Mouse (Mus musculus) layer of hippocampus, postnatal 25 days (tissue): ENCODE measurements around the gene Clptm1. TPM values are rescaled to one million over a fixed set of nuclear protein-coding genes. Genes with fewer than 3 reads are reported as not detected.
"Not testable (repeated sequence)": the region's sequence is repeated elsewhere in the genome, so short reads cannot be mapped to it uniquely, and the experiment has no call there.

ENCODE experiments used
- DNase-seq, 2 experiments: peaks; one replicate each; pipeline ENCODE4 v3.0.0; 2022; ENCODE audit warnings: mixed read lengths in 2 of 2, low spot score in 1 of 2; ENCODE audit errors: extremely low spot score in 1 of 2
- total RNA-seq, 2 experiments: library from RNA; stranded (reverse); gene quantifications; 2 replicates each; pipeline ENCODE4 v1.2.3; 2021

Clptm1 gene
- total RNA-seq, 2 experiments from 2014 or later, result 148 TPM

- DNase-seq, result peak in 1 of 2 experiments; percentile 72
Observed at GRCm38 (mm10) chr7:19619004-19619801, 45.6 kb downstream of the Clptm1 start.

GRCm38 (mm10) chr7:19615036-19615577 lies 49.7 kb downstream of the Clptm1 start:
- no peak for DNase-seq

GRCm38 (mm10) chr7:19610969-19611368 lies 53.9 kb downstream of the Clptm1 start:
- DNase-seq, result no peak

GRCm38 (mm10) chr7:19609641-19610332 lies 55.0 kb downstream of the Clptm1 start:
- DNase-seq, result no peak

DNA sequence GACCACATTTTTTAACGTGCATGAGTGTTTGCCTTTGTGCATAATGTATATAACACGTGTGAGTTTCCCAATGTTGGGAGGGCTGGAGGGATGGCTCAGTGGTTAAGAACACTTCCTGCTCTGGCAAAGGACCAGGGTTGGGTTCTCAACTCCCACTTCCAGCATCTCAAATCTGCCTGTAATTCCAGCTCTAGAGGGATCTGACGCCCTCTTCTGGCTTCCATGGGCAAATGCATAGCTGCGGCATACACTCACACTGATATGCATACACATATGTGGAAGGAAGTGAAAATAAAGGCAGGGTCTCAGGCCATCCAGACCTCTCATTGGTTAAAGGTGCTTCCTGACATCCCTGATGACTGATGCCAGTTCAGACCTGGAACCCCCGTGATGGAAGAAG lies 57.5 kb downstream of the Clptm1 start:
- DNase-seq, result no peak

DNA sequence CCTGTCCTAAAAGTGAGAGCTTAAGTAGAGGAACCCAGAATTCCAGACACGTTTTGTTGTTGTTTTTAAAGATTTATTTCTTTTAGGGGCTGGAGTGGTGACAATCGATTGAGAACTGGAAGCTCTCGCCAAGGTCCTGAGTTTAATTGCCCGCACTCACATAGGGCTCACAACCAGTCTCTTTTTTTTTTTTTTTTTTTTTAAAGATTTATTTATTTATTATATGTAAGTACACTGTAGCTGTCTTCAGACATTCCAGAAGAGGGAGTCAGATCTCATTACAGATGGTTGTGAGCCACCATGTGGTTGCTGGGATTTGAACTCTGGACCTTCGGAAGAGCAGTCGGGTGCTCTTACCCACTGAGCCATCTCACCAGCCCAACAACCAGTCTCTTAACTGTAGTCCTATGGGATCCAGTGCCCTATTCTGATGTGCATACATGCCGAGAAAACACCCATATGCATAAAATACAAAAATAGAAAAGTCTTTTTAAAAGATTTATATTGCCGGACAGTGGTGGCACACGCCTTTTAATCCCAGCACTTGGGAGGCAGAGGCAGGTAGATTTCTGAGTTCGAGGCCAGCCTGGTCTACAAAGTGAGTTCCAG lies 60.1 kb downstream of the Clptm1 start:
- DNase-seq, result not testable (repeated sequence)

- DNase-seq, result peak; percentile 85 to 91
Observed at GRCm38 (mm10) chr7:19603849-19604605, 60.8 kb downstream of the Clptm1 start, which contains the start of gene Clasrp. Clasrp (minus strand) TSS chr7:19604486.

DNA sequence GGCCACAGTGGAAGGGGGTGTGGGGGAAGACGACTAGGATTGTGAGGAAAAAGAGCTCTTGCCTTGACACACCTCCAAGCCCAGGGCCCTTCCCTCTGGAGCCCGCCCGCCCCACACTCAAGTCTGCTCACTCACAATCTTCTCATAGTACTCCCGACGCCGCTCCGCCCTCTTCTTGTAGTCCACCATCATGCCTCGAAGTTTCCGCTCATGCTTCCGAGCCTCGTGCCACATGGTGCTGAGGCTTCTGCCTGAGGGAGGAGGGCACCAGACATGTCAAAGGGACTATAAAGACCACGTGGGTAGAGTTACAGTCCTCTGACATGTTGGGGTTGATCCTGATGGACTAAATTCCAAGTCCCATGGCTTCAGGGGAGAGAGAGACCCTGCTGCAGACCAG lies 61.8 kb downstream of the Clptm1 start:
- DNase-seq, result no peak

DNA sequence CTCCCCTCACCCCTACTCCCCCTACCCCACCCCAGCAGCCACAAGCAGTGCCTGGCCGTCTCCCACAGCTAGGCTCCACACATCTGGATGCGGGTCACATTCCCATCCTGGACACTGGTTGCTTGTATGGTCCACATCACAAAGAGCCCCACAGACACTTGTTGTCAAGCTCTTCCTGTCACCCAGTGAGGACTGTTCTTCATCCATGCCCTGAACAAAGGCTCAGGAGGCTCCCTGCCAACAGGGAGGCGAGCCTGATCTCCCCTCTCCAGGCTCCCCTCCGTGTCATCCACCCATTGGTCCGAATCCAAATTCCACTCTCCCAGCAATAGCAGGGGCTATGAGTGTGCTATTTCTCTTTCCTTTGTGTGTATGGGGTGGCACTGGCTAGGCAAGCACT lies 64.3 kb downstream of the Clptm1 start:
- DNase-seq, result no peak

DNA sequence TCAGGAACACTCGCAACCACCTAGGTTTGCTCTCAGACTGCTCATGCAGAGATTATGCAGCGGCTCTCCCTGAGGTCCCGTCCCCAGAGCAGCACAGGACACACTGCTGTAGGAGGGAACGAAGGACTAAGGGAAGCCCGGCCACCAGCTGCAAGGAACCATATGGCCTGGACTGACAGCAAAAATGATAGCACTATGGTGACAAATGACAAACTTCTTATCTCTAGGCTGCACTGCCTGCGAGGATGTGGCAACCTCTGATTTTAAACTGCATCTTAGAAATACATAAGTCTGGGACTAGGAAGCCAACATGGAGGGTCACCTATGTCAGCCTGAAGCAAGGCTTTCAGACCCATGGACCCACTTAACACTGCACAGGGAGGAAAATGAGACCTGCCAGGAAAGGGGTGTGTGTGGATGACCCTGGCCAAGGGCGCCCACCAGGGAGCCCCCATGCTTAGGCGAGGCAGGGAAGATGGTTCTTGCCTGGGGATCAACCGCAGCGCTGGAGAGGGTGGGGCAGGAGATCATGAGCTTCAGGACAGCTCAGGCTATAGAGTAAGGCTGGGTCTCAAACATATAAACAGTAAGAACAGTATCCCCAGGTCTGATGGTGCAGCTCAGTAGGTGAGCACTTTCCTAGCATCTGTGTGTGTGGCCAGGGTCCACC lies 71.6 kb downstream of the Clptm1 start:
- no peak for DNase-seq

DNA sequence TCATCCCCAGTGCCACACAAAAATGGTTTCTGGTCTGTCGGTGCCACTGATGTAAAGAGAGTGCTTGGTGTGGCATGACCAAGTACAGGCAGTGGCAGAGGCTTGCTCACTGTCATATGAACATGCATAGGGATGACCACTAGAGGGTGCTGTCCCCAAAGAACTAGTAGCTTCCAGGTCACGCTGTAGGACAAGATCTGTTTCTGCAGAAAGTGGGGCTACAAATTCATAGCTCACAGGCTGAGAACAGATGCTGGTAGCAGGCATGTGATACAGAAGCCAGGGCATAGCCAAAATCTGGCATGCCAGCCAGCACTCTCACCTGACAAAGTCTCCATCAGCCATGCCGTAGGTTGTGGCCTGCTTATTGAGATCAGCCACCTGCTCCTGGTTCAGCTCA lies 74.9 kb downstream of the Clptm1 start:
- peak; percentile 43 to 77 for DNase-seq

- peak in 1 of 2 experiments; percentile 68 for DNase-seq
Observed at GRCm38 (mm10) chr7:19589207-19589606, 75.6 kb downstream of the Clptm1 start.

DNA sequence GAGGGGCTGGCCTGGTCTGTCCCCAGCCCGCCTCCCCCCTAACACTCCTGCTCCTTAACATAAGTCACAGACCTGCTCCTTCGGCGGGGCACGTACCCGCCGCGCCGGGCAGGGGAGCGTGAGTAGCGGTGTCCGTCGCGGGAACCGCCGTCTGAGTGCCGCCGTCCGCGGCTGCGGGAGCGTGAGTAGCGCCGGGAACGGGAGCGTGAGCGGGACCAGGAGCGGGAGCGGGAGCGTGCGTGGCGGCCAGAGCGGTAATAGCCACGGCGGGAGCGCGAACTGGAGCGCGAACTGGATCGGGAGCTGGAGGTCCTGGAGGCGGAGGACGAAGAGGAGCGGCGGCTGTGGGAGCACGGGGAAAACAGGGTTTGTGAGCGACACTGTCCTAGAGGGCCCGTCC lies 78.6 kb downstream of the Clptm1 start:
- DNase-seq, result no peak

Other genes with a start within 250 kb of the Clptm1 start
- gene Mark4, start 206.2 kb downstream of the Clptm1 start, total RNA-seq, result 100 to 1,000 TPM in 1 of 2 experiments, 10 to 100 TPM in 1; 92.8 to 105 TPM
- gene Exoc3l2, start 201.7 kb downstream of the Clptm1 start, total RNA-seq, result under 1 TPM; 0.37 to 0.38 TPM
- gene Bloc1s3, start 156.7 kb downstream of the Clptm1 start, total RNA-seq, result 1 to 10 TPM; 6.0 to 7.1 TPM
- 10 to 100 TPM; 20.1 to 21.1 TPM for gene Trappc6a, start 156.6 kb downstream of the Clptm1 start, total RNA-seq
- under 1 TPM; 0.49 to 0.66 TPM for gene Nkpd1, start 147.2 kb downstream of the Clptm1 start, total RNA-seq
- gene Ppp1r37, start 102.0 kb downstream of the Clptm1 start, total RNA-seq, result 100 to 1,000 TPM; 103 to 112 TPM
- 1 to 10 TPM in 1 of 2 experiments, under 1 TPM in 1; 0.30 to 1.0 TPM for gene Zfp296, start 87.7 kb downstream of the Clptm1 start, total RNA-seq
- 10 to 100 TPM; 38.0 to 40.7 TPM for gene Gemin7, start 87.4 kb downstream of the Clptm1 start, total RNA-seq
- gene Clasrp, start 60.5 kb downstream of the Clptm1 start, total RNA-seq, result 10 to 100 TPM; 70.6 to 94.5 TPM
- 10 to 100 TPM in 1 of 2 experiments, 1 to 10 TPM in 1; 9.4 to 10.4 TPM for gene Relb, start 35.6 kb downstream of the Clptm1 start, total RNA-seq
- gene Apoc2, start 12.9 kb upstream of the Clptm1 start, total RNA-seq, result not detected
- not detected for gene Gm44805, start 16.4 kb upstream of the Clptm1 start, total RNA-seq
- not detected for gene Apoc4, start 16.4 kb upstream of the Clptm1 start, total RNA-seq
- 1 to 10 TPM; 4.8 to 7.5 TPM for gene Apoc1, start 27.6 kb upstream of the Clptm1 start, total RNA-seq
- 1,000 to 10,000 TPM; 2,615 to 2,768 TPM for gene Apoe, start 34.2 kb upstream of the Clptm1 start, total RNA-seq
- 100 to 1,000 TPM; 109 TPM for gene Tomm40, start 50.4 kb upstream of the Clptm1 start, total RNA-seq
- 1 to 10 TPM; 7.9 to 9.1 TPM for gene Nectin2, start 85.5 kb upstream of the Clptm1 start, total RNA-seq
- 10 to 100 TPM in 1 of 2 experiments, 1 to 10 TPM in 1; 8.7 to 11.4 TPM for gene Bcam, start 106.0 kb upstream of the Clptm1 start, total RNA-seq
- gene Cblc, start 131.8 kb upstream of the Clptm1 start, total RNA-seq, result not detected
- under 1 TPM; 0.49 to 0.61 TPM for gene Bcl3, start 157.7 kb upstream of the Clptm1 start, total RNA-seq
- 1 to 10 TPM; 1.8 to 2.9 TPM for gene Gm19345, start 187.0 kb upstream of the Clptm1 start, total RNA-seq
- gene Ceacam16, start 196.3 kb upstream of the Clptm1 start, total RNA-seq, result not detected
- not detected for gene Ceacam19, start 222.9 kb upstream of the Clptm1 start, total RNA-seq